Mouse (Mus musculus): ENCODE measurements around the gene Atf7ip. TPM values are rescaled to one million over a fixed set of nuclear protein-coding genes. Genes with fewer than 3 reads are reported as not detected.

Gene Atf7ip
- total and polyA plus RNA-seq, 3 experiments, result 4.2 to 35.4 (median 29.7) TPM

- dilution Hi-C loops (cut with MboI; ENCODE audit: extremely low pct_ligation_motif_present, extremely low pct_unique_long_range_greater_than_20kb, low sequenced_read_pairs), result no loop called here
- H3K4me1 ChIP-seq (ENCODE audit: control insufficient read depth in 1 of 2, insufficient read depth in 2 of 2), result peaks cover 13 to 74% of the 10 kb centered on the region in 2 experiments
- no peak overlapping the region; the same call in 1 of the 2 replicates for H3K4me2 ChIP-seq (ENCODE audit: insufficient read depth, low read depth, poor library complexity, severe bottlenecking)
- in situ Hi-C loops (cut with MboI; ENCODE audit: low pct_ligation_motif_present, low pct_unique_long_range_greater_than_20kb, low sequenced_read_pairs), result loop anchor here (5.0 kb wide), 1 partner anchor 64 kb away; no protein-coding TSS in a partner anchor
- H3K9me3 ChIP-seq (replicated peaks; ENCODE audit: low read length), result peaks cover 11% of the 10 kb centered on the region
- TF ChIP-seq PAX5 (IDR thresholded peaks at IDR 0.05; ENCODE audit: low read length), result no peak
- no peak for TF ChIP-seq TCF12 (IDR thresholded peaks at IDR 0.05; ENCODE audit: low read depth, low read length)
- no peak for TF ChIP-seq TBP (conservative IDR thresholded peaks at IDR 0.05; ENCODE audit: low read depth, low read length)
- TF ChIP-seq RAD21 (IDR thresholded peaks at IDR 0.05; ENCODE audit: low read depth, low read length), result no peak
- no peak for TF ChIP-seq ELF1 (IDR thresholded peaks at IDR 0.05; ENCODE audit: low read depth, low read length)
- TF ChIP-seq KAT2A (IDR thresholded peaks at IDR 0.05; ENCODE audit: insufficient replicate concordance, low read length), result no peak
- TF ChIP-seq MXI1 (IDR thresholded peaks at IDR 0.05; ENCODE audit: low read depth, low read length), result no peak
- no peak for TF ChIP-seq USF2 (conservative IDR thresholded peaks at IDR 0.05; ENCODE audit: low read depth, low read length)
- no peak for TF ChIP-seq GABPA (IDR thresholded peaks at IDR 0.05; ENCODE audit: insufficient replicate concordance, low read depth, low read length)
- no peak for TF ChIP-seq IRF4 (IDR thresholded peaks at IDR 0.05; ENCODE audit: low read depth, low read length)
- no peak for TF ChIP-seq ZNF384 (IDR thresholded peaks at IDR 0.05; ENCODE audit: low read depth, low read length)
- no peak for TF ChIP-seq ZKSCAN1 (IDR thresholded peaks at IDR 0.05; ENCODE audit: borderline replicate concordance, low read depth, low read length)
- no peak for TF ChIP-seq CHD2 (IDR thresholded peaks at IDR 0.05; ENCODE audit: low read length)
- H3K27ac ChIP-seq (ENCODE audit: insufficient read depth, low read depth), result peak overlapping the region; percentile 83
- H3K79me2 ChIP-seq (replicated peaks; ENCODE audit: control insufficient read depth, extremely low read depth, insufficient read depth, poor library complexity, severe bottlenecking), result no peaks in the 10 kb centered on the region
- H3K36me3 ChIP-seq (replicated peaks in 1 of 2; ENCODE audit: control insufficient read depth in 1 of 2, insufficient read depth in 1 of 2, low read length in 1 of 2), result peaks cover 0 to 6% of the 10 kb centered on the region in 2 experiments
- DNase-seq (ENCODE audit: extremely low read depth), result no peak
- no peak overlapping the region for H3K4me3 ChIP-seq (replicated peaks in 1 of 3; ENCODE audit: low read depth in 2 of 3, low read length in 2 of 3, poor library complexity in 1 of 3)
- no peaks in the 10 kb centered on the region for H3K27me3 ChIP-seq (replicated peaks)
- no peak overlapping the region for H3K9ac ChIP-seq (ENCODE audit: insufficient read depth, low read depth)
Measured at GRCm38 (mm10) chr6:136467837-136468236, 38.1 kb upstream of the Atf7ip start.

- DNase-seq (ENCODE audit: extremely low read depth), result peak; percentile 97
- Histone ChIP-seq H3K4me1 (ENCODE audit: control insufficient read depth in 1 of 2, insufficient read depth in 2 of 2) (peaks cover 13 to 70% of the 10 kb centered on the region in 2 experiments), H3K27me3 (replicated peaks) (no peaks in the 10 kb centered on the region), H3K4me2 (ENCODE audit: insufficient read depth, low read depth, poor library complexity, severe bottlenecking) (no peak overlapping the region), H3K36me3 (replicated peaks in 1 of 2; ENCODE audit: control insufficient read depth in 1 of 2, insufficient read depth in 1 of 2, low read length in 1 of 2) (peaks cover 0 to 6% of the 10 kb centered on the region in 2 experiments), H3K79me2 (replicated peaks; ENCODE audit: control insufficient read depth, extremely low read depth, insufficient read depth, poor library complexity, severe bottlenecking) (no peaks in the 10 kb centered on the region), H3K4me3 (replicated peaks in 1 of 3; ENCODE audit: low read depth in 2 of 3, low read length in 2 of 3, poor library complexity in 1 of 3) (no peak overlapping the region), H3K27ac (ENCODE audit: insufficient read depth, low read depth) (peak overlapping the region; percentile 71), H3K9ac (ENCODE audit: insufficient read depth, low read depth) (no peak overlapping the region), H3K9me3 (replicated peaks; ENCODE audit: low read length) (peaks cover 11% of the 10 kb centered on the region)
- peak; percentile 46; the same call in 1 of the 2 replicates for TF ChIP-seq MAZ (IDR thresholded peaks at IDR 0.05; ENCODE audit: low read depth, low read length)
- TF ChIP-seq USF2 (conservative IDR thresholded peaks at IDR 0.05; ENCODE audit: low read depth, low read length), result peak; percentile 46; the same call in 1 of the 2 replicates
- 0 out of 2 replicates have a peak, but pooled peaks have one; percentile 34 for TF ChIP-seq ETS1 (conservative IDR thresholded peaks at IDR 0.05; ENCODE audit: low read depth, low read length)
- peak; percentile 47; the same call in 1 of the 2 replicates for TF ChIP-seq HCFC1 (IDR thresholded peaks at IDR 0.05; ENCODE audit: low read depth, low read length)
- TF ChIP-seq TCF12 (IDR thresholded peaks at IDR 0.05; ENCODE audit: low read depth, low read length), result peak; percentile 40; the same call in 1 of the 2 replicates
- no peak for TF ChIP-seq ZNF384 (IDR thresholded peaks at IDR 0.05; ENCODE audit: low read depth, low read length)
- TF ChIP-seq POLR2A (IDR thresholded peaks at IDR 0.05; ENCODE audit: low read depth, low read length), result peak; percentile 46
- no peak for TF ChIP-seq JUND (conservative IDR thresholded peaks at IDR 0.05; ENCODE audit: low read depth, low read length)
- TF ChIP-seq MAX (IDR thresholded peaks at IDR 0.05; ENCODE audit: low read length), result no peak
- TF ChIP-seq RAD21 (IDR thresholded peaks at IDR 0.05; ENCODE audit: low read depth, low read length), result peak; percentile 26
- peak; percentile 75 for TF ChIP-seq BHLHE40 (IDR thresholded peaks at IDR 0.05; ENCODE audit: low read depth, low read length)
- TF ChIP-seq JUN (IDR thresholded peaks at IDR 0.05; ENCODE audit: insufficient read depth, low read depth, low read length), result peak; percentile 6; the same call in 1 of the 2 replicates
- no peak for TF ChIP-seq NELFE (IDR thresholded peaks at IDR 0.05; ENCODE audit: low read depth, low read length)
- TF ChIP-seq CHD2 (IDR thresholded peaks at IDR 0.05; ENCODE audit: low read length), result peak; percentile 98
- TF ChIP-seq SIN3A (IDR thresholded peaks at IDR 0.05; ENCODE audit: low read length), result peak; percentile 93
- TF ChIP-seq MEF2A (IDR thresholded peaks at IDR 0.05; ENCODE audit: borderline replicate concordance, low read depth, low read length), result no peak; the same call in 1 of the 2 replicates
- peak; percentile 74; the same call in 1 of the 2 replicates for TF ChIP-seq IRF4 (IDR thresholded peaks at IDR 0.05; ENCODE audit: low read depth, low read length)
- peak; percentile 29; the same call in 1 of the 2 replicates for TF ChIP-seq SMC3 (IDR thresholded peaks at IDR 0.05; ENCODE audit: low read depth, low read length)
- TF ChIP-seq UBTF (IDR thresholded peaks at IDR 0.05; ENCODE audit: low read depth, low read length), result peak; percentile 31; the same call in 1 of the 2 replicates
- dilution Hi-C loops (cut with MboI; ENCODE audit: extremely low pct_ligation_motif_present, extremely low pct_unique_long_range_greater_than_20kb, low sequenced_read_pairs), result no loop called here
- in situ Hi-C loops (cut with MboI; ENCODE audit: low pct_ligation_motif_present, low pct_unique_long_range_greater_than_20kb, low sequenced_read_pairs), result loop anchor here (5.0 kb wide), 1 partner anchor 64 kb away; no protein-coding TSS in a partner anchor
Measured at GRCm38 (mm10) chr6:136468401-136468912, 37.5 kb upstream of the Atf7ip start.
